Mouse (Mus musculus): Measurements from ENCODE around the gene Rpl3.

Rpl3 gene

DNA sequence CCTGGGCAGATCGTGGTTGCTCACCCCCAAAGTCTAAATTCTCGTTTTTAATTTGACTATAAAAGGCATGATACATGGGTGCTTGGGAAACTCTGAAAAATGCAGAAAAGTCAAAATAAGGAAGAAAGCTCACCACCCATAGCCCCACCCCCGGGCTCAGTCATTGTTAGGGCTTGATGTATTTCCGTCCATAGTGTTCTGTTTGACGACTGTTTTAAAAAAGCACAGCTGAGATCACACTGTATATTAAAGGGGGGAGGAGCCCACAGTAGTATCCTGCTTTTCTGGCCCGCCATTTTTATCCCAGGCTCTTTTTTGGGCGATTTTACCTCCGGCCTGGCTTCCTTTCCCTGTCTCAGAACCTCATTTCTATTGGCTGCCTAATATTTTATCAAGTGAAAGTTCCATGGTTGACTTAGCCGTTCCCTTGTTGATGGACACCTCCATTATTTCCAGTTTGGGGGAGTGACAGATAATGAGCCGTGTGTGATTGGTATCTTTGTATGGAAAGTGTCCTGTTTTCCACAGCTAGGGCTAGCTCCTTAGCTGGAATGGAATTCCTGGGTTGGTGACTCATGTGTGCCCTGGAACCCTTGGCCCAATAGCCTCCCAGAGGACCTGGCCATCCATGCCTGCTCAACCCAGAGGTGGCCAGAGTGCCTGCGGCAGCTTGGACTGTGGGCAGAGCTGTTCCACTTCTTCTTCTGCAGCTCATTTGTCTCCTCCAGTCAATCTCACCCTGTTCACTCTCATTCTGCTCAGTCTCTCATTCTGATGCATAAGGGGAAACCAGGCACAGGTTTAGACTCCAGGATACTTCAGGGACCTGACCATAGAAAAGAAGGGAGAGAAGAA lies 54.2 kb downstream of the Rpl3 start:
- DNase-seq (ENCODE audit: low read depth, low spot score), result no peak

DNA sequence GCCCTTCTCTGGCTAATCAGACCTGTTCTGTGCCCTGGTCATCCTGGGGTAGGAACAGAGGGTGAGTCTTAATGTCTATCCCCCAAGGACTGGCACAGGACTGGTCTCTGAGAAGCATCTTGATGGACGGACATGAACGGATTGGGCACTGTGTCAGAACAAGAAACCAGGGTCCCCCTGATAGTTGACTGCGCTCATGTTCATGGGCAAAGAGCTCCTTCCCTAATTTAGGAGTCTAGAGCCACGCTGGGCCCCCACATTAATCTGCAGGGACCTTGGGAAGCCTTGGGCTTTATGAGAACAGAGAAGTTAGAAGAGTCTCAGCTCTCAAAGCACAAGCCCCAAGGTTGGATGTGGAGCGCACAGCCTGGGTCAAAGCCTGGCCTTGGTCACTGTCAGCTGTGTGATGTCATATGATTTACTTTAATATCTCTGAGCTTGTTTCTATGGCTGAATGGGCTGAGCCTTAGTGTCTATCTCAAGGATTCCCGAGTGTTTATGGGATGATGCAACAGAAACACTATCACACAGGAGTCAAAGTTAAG lies 56.3 kb downstream of the Rpl3 start:
- no peak for DNase-seq (ENCODE audit: low read depth, low spot score)

DNA sequence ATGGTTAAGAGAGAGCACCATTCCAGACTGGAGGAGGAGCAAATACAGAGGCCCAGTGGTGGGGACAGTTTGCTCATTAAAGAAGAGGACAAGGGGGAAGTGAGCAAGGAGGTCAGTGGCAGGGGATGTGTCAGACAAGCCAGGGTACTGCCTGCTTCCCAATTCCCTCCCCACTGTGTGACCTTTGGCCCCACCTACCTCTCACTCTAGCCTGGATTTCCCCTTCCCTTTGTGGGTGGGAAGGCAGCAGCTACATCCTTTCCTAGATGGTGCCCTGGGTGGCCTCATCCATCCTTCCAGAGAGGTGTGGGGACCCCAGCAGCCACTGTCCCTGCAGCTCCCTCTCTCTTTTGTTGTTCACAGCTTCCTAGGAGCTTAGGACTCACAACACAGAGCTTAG lies 56.8 kb downstream of the Rpl3 start:
- no peak for DNase-seq (ENCODE audit: low read depth, low spot score)

DNA sequence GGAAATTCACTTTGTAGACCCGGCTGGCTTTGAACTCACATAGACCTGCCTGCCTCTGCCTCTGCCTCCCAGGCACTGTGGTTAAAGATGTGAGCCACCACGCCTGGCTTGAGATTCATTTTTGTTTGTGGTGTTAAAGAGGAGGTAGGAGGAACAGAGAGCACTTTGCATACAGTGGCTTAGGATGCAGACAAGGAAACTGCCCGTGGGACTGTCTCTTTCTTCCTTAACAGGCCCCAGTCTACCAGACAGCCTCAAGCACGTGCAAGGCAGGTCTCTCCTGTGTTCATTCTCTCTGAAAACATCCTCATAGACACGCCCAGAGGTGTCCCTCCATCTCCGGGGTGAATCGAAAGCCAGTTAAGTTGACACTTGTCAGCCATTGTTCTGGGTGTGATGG lies 57.3 kb downstream of the Rpl3 start:
- DNase-seq (ENCODE audit: low read depth, low spot score), result no peak

DNA sequence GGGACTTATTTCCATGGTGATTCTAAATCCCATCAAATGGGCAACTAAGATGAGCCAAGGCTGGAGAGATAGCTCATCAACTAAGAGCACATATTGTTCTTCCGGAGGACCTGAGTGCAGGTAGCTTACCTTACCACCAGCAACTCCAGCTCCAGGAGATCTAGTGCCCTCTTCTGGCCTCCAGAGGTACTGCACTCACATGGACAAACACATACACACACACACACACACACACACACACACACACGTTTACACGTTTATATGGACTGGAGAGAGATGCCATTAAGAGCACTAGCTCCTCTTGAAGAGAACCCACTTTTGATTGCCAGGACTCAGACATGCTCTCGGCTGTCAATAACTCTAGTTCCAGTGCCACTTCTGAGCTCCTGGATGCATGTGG lies 60.5 kb downstream of the Rpl3 start:
- DNase-seq (ENCODE audit: low read depth, low spot score), result peak; percentile 12

DNA sequence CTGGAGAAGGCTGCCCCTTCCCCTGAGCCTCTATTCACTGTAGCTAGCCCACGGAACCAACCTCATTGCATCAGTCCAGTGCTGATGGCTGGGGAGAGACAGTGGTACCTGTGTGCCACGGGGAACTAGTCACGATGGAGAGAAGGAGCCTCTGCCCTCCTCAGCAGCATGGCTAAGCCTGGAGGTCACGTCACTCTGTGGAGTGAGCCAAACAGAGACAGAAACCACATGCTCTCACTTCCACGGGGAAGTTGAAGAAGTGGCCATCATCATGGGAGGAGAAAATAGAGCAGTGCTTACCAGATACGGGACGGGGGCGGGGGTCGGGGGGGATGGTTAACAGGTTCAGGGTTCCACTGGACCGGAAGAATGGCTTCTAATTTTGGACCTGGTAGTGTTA lies 61.3 kb downstream of the Rpl3 start:
- DNase-seq (ENCODE audit: low read depth, low spot score), result peak; percentile 17

DNA sequence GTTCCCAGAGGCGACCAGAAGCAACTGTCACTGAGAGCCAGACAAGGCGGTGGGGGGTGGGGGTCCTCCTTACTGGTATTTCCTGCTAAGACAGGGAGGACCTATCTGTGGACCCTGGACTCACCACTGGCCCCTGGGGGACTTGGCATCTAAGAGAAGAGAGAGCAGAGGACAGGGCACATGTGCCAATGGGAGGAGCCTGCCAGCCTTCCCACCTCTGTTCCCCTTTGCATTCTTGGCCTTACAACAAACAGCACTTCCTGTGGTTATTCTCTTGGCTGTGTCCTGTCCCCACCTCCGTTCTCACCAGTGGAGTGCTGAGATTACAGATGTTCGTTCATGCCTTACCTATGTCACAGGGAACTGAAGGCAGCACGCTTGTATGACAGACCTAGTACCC lies 62.8 kb downstream of the Rpl3 start:
- DNase-seq (ENCODE audit: low read depth, low spot score), result no peak

All from A20 (cell line).